Mouse (Mus musculus) c-Kit-positive CD71-positive TER-119-negative erythroid progenitor cells, embryonic 14.5 days (primary cell): Measurements from ENCODE around the gene Stk32c.

Experiments
- DNase-seq: peaks from one replicate; pipeline ENCODE4 v3.0.0-alpha.2; 2013; ENCODE audit warnings: low read depth

Stk32c gene

DNA sequence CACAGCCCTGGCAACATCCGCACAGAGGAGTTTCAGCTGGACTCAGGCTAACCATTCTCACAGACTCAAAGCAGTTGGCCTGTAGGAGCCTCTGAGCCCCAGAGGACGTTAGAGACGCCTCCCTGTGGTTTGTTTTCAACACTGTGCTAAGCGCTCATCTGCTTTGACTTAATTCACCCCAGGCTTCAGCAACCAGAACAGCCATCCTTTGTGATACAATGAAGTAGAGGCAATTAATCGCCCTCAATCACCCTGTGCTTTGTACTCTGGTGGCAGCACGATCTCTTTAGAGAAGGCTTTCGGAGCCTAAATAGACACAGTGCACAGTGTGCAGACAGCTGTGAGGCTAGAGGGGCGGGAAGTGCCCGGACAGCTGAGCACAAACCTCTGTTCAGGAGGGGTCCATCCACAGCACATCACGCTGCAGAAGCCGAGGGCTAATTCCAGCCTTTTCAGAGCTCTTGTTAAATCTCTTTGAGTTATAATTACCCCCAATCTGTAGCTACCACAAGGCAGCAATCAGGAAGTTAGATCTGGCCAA lies 73.1 kb downstream of the Stk32c start:
- no peak for DNase-seq

DNA sequence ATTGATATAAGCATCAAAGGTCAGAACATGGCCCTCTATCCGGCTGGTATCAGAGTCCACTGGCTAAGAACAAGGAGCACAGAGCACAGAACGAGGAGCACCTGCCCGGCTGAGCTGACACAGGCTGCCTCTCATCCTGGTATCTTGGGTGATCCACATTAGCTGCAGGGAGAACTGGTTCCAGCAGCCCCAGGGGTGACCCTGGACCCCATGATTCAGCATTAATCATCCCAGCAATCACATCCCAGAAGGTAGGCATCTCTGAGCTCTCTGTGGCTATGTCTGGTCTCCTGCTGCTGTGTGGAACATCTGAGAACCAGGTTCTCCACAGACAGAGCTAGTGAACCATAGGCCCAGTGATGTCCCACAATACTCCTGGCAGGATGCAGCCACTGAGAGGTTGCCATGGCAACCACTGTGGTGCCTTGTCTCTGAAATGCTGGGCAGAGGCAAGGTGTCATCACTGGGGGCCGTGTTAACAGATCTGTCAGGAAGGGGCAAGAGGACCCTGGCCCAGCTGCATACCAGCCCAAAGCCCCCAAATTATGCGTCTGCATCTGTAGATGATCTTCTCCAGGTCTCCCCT lies 76.1 kb downstream of the Stk32c start:
- no peak for DNase-seq

DNA sequence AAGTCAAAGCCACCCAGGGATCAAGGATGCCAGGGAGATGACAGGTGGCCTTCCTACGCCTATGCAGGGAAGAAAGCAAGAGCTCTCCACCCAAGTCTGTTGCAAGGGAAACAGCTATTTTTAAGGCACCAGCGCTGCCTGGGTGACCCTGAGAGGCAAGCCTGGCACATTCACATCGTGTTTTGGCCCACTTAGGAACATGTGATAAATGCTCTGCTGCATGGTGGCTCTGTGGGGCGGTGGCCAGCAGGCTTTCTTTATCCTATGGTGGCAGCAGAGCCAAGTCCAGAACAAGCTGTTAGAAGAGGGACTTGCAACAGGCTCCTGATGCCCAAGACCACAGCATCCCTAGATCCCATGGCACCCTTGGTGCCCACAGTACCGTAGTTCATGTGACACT lies 77.9 kb downstream of the Stk32c start:
- DNase-seq = no peak

DNA sequence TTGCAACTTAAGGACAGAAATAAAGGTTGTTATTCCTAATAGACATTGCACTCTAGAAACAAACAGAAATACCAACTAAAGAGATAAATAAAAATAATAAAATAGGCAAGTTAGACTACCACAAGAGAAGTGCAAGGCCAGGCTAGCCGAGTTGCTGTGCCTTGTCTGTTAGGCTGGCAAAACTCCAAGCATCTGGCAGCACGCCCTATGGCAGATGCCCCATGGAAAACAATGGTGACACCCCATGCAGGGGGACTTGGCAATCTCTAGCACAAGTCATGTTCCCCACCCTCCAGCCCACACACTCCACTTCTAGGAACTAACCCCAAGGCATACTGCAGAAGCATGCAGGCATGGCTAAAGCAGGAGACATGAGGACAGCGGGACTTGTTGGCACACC lies 79.7 kb downstream of the Stk32c start:
- DNase-seq = no peak

DNA sequence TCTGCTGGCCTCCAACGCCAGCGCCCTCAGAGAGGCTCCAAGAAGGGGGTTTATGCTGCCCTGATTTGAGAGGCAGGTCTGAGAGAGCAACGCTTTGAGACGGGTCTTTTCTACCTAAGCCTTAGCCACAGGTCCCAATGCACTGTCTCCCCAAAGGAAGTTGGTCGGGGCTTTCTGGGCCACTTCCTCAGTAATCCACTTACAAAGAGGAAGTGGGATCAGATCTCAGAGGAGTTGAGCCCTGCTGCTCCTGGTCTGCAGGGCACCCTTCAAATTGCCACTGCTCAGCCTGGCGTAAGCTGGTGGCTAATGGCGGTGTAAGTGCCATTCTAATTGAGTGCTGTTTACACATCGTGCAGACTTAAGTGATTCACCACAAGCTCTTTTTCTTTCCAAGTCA lies 81.6 kb downstream of the Stk32c start:
- no peak for DNase-seq

DNA sequence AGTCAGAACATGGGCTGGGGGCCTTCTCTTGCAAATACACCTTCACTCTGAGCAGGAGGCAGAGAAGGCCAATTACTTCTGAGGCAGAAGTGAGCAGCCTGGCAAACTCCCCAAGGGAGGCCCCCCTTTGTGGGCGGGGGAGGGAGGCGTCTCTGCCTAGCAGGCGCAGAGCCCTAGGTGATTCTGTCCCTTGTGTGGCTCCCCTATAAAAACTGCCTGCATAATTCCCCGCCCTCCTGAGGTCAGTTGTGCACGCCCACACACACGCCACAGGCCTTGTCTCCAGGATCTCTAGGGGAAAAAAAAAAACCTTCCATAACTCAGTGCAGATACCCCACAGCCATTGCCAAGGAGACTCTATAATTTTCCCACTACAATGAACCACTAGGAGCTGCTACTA lies 82.7 kb downstream of the Stk32c start:
- no peak for DNase-seq

DNA sequence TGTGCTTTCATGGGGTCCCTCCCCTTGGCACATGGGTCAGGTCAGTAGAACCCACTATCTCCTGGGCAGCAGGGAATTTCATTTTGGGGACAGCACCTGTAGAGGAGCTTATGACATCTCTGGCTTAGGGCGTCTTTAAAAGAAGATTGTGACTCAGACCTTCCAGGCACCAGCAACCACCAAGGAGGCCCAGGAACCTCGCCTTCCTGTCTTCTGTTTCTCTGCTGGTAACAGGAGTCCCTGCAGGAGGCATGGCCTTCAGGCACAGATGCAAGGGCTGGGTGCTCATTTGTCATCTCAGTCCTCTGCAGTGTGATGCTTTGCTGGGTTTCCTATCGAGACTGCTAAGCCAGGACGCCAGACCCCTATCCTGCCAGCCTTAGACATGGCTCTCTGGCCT lies 84.1 kb downstream of the Stk32c start:
- DNase-seq = no peak

DNA sequence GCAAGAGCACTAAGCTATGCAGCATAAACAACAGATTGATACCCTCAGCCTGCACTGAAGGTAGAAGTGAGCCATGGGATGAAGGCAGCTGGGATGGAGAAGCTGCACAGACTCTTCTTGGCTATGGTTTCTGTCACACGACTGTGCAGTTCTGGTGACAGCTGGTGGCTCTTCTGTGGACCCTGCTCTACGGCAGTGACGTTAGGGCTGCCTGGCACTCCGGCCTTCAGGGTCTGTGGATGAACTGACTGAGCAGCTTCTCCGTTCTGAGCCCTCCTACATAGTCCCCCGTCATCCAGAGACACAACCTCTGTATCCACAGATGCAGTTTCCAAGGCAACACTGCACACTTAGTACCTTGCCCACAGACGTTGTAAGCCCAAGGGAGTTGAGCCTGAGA lies 86.6 kb downstream of the Stk32c start:
- DNase-seq = no peak

DNA sequence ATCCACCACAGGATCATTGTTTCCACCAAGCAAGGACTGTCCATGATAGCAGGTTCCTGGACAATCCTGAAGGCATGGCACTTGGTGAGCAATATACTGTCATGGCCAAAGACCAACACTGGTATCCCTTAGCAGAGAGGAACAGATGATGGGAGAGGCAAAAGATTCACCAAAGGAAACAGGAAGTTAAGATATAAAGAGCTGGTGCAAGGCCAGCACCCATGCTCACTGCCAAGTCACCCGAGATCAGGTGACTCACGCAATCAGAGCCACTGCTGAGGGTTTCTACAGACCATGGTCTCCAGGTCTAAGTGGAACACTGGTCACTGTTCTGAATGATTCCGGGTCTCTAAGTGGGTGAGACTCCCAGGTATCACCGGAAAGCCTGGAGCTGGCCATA lies 87.2 kb downstream of the Stk32c start:
- DNase-seq = no peak

DNA sequence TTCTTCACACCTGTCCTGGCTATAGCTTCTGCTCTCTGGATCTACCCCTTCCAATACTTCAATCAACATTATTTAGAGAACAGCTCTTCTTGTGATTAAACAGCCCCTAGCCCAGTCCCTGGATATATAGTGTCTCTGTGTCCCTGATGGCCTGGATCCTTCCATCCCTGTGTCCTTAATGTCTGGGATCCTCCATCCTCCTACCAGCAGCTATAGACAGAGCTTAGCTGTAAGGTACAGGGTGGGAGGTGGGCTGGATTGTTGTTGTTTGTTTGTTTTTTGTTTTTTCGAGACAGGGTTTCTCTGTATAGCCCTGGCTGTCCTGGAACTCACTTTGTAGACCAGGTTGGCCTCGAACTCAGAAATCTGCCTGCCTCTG lies 93.3 kb downstream of the Stk32c start:
- DNase-seq = no peak

DNA sequence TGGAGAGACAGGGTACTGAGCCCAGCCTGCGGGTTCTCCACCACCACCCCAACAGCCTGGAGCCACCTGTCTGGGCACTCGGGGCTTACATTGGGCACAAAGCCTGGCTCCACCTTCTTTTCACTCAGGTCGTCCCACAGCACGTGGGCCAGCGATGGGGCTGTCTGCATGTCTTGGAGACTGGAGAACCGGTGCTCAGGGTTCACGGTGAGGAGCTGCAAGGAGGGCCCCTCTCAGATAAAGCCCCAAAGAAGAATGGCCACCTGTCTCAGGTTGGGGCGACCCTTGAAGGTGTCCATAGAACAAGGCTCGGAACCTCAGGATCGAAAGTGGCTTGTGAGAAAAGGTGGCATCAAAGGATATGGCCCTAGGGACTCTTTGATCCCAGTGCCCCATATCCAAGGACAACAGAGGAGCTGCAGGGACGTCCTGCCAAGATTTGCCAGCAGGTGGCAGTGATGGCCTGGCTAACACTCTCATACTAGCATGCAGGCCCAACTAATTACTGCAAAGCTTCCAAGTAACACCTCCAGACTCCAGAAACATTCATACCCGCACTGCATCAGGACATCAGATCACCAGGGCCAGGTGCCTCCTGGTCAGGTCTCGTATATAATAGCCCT lies 93.8 kb downstream of the Stk32c start:
- peak; percentile 10 for DNase-seq

DNA sequence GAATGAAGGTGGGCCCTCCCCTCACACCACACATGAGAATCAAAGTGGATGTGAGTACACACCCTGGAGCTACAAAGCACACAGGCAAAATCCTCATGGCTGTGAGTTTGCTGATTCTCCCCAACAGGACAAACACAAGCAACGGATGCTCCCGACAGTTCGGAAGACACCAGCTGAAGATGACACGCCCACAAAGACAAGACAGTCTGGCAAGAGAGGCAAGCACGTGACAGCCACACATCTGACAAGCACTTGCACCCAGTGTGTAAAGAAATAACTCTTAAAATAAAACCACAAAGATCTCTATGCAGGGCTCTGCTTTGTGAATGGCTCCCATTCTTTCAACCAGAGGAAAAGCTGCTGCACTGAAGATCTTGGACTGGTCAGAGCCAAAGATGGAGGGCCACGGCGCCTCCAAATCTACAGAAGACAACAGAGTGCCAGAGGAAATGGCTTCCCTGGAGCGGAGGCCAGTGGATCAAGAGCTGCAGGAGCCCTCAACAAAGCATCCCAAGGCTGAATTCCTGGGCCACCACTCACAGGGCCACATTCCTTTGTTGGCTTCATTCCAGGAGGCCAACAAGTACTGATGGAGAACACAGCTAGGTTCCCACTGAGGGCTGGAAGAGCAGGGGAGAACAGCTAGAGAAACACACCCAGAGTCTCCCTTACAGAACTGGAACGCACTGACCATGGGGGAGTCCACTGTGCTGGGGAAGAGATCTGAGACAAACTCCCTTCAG lies 105.0 kb downstream of the Stk32c start:
- DNase-seq = no peak

DNA sequence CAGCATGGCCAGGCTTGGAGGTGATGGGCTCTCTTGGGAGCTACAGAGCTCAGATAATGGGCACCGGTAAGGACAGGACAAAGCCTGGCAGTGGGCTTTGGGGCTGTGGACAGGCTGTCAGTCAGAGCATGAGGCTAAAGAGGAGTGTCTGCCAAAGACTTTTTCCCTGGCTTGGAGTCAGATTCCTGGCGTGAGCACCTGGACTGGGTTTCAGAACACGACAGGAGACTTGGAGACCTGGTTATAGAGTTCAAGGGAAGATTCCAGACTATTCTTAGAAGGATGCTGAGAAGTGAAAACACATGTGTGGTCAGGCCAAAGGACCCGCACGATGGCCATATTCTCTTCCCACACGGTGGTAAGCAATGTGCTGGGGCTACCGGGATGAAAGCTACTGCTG lies 107.4 kb downstream of the Stk32c start:
- DNase-seq = no peak

DNA sequence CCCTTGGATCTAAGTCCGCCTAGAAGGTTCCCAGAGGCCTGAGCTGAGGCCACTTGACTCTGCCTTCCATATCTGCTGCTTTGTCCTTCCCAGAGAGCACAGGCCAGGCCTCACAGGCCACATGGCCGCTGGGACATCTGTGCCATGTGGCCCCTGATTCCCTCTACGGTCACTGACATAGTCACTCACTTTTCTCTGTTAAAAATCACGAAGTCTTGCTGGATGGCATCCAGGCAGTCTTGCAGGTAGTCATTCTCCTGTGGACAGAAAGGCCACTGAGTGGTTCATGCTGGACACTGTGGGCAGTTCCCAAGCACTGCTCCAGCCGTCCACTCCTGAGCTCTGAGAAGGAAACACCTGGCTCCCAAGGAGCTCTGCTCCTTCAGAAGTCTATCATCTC lies 108.0 kb downstream of the Stk32c start:
- DNase-seq = no peak

DNA sequence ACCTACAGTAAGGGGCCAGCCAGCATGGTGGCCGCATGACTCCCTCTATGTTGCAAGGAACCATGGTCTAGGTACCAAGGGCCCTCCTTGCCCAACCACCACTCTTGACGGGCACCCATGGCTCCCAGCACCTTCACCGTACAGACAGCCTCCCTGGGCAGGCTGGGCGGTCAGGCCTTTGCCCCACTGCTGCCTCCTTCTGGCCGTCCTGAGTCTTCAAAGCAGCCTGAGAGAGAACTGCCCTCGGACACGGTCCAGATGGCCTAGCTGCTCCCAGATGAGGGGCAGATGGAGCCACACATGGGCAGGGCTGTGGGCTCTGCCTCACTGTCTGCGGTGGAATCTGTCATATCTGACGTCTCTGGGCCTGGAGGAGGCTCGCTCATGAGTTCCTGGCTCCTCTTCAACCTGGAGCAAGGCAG lies 109.1 kb downstream of the Stk32c start:
- no peak for DNase-seq

DNA sequence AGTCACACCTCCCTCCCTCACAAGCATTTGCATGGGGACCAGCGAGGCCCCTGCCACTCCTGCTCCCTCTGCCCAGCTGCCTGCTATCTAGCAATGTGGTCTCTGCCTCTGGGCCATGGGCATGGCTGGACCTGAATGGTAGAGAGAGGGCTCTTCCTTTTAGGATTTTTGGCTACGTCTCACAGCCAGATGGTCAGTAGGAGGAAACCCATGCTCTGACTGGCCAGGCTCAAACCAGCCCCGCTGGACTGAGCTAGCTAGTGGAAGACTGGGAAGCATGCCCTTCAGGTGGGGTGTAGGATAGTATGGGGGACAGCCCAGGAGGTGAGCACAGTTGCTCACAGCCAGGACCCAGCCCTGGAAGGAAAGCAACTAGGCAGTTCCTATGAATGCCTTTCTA lies 111.3 kb downstream of the Stk32c start:
- no peak for DNase-seq

DNA sequence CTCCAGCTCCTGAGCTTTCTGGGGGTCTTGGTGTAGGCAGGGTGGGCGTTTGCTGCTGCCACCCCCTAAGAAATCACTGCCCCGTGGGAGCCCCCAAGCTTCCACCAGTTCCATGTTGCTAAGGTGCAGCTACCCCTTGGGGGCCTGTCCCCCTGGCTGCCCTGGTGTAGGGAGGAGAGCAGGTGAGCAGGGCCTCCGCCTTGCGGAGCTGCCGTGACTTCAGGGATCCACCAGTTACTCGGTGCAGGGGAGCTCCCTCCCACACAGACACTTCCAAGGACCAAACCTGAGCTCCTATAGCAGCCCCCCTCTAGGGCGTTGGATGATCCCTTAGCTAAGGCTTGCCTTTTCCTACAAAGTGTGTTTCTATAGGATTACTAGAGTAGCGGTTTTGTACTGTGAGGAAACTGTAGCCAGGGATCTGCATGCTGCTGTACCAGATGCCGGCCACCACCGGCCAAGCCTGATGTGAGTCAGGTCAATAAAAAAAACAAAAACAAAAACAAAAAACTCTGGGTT lies 111.8 kb downstream of the Stk32c start:
- DNase-seq = no peak

DNA sequence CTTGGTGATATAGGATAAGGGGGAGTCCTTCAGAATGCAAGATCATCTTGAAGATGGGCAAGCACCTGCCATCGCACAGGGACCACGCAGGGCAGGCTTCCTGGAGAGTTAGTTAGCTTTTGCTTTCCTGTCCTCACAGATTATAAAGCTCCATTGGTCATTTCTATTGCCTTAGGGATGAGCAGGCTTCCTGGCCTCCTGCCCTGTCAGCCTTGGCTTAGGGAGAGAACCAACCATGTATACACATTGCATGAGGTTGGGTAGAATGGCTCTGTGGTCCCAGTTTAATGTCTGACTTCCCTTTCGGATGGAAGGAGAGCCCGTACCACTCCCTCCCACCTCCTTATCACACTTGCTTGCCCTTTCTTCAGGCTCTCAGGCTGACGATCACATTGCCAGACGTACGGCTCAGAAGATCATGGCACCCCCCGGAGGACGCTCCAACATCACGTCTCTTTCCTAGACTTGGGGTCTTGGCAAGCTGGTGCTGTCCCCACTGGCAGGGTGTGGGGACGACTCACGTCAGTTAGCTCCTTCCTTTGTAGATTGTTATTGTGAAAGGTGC lies 112.5 kb downstream of the Stk32c start:
- no peak for DNase-seq

DNA sequence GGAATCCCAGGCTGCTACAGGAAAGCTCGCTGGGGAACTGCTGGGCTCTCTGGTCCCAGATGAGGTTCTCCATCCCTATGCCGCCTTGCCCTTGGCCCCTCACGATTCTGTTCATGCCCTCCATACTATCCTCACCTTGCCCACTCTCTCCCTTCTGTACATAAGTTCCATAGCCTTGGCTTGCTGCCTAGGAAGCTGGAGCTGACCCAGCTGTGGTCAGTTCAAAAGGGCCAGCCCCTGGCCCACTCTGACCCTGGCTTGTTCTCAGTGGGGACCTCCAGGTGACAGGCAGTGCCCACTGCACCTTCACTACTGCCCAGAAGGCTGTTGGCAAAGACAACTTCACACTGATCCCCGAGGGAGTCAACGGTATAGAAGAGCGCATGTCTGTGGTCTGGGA lies 116.7 kb downstream of the Stk32c start:
- no peak for DNase-seq

DNA sequence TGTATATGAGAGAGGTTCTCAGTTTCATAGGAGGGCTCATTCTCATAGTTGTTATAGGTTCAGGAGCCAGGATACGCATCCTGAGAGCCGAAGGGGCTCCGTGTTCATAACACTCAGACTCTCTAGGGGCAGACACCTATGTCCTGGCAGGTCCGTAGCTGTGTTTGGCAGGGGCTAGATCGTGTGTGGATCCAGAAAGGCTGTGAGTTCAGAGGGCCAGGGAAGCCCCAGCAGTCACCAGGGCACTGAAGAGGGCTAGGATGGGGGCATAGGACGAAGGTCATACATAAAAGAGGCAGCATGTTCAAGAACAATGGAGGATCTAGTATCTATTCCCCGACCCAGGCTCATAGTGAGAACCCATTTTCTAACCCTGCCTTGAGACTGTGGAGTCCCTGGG lies 117.8 kb downstream of the Stk32c start:
- DNase-seq = no peak

DNA sequence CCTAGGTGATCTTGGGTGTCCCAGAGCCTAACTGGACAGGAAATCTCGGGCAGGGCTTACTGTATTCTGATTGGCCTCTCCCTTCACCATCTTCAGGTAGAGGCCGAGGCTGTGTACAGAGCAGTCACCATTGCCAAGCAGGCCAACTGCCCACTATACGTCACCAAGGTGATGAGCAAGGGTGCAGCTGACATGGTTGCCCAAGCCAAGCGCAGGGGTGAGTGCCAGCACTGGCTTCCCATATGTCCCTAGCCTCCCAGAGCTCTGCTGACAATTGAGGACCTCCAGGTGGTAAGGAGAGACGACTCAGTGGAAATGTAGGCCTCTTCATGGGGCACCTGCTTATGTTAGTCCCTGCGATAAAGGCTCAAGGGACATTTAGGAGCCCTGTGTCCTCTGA lies 118.3 kb downstream of the Stk32c start:
- no peak for DNase-seq

DNA sequence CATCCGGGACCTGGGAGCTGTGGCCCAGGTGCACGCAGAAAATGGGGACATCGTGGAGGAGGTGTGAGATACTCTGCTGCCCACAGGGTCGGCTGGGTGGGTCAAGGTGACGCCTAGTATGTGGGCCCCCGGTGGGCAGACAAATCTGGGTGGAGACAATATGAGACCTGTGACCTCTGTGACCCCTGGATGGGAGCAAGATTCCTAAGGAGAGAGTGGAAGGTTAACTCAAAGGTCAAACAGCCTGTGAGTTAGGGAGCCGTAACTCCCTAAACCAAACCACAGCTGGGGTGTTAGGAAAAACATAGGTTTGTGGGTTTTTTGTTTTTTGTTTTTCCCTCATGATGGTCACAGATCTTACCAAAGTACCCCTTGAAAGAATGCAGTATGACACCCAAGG lies 119.3 kb downstream of the Stk32c start:
- no peak for DNase-seq

DNA sequence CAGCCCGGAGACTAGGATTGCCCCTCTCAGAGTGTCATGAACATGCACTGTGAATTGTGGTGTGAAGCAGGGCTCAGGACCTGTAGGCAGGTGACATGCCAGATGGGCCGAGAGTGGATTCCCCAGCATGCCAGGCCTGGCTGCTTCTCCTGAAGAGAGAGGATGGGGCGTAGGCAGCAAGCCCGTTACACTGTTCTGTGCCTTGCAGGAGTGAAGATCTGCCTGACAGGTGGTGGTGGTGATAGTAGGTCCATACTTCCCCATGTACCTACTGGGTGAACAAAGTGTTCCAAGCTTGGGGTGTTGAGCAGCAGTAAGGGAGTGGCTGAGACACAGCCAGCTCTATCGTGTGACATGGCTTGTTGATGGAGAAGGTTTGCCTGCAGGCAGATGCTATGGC lies 120.0 kb downstream of the Stk32c start:
- no peak for DNase-seq
